Mouse (Mus musculus) kidney, postnatal 0 days (tissue): Measurements from ENCODE around the gene Prrt2. TPM values are rescaled to one million over a fixed set of nuclear protein-coding genes. Genes with fewer than 3 reads are reported as not detected.

Source experiments
- ATAC-seq: fragments of 200-750 bp; cut with Nextera tagmentation; replicated peaks from 2 replicates; pipeline ENCODE4 v1.8.0; 2017; ENCODE audit warnings: low read depth, moderate number of reproducible peaks, moderate TSS enrichment, moderate library complexity; ENCODE audit not compliant: low FRiP score
- DNase-seq: peaks from one replicate; pipeline ENCODE4 v3.0.0-alpha.2; 2016; ENCODE audit warnings: low spot score
- H3K27ac ChIP-seq: fragments of 300-500 bp; sonication (generic); 2 replicates; pipeline ENCODE4 v1.5.1; 2014; ENCODE audit warnings: mild to moderate bottlenecking
- H3K27me3 ChIP-seq: fragments of 300-500 bp; sonication (generic); 2 replicates; pipeline ENCODE4 v1.6.1; 2014; ENCODE audit warnings: low read length, mixed read lengths; ENCODE audit not compliant: insufficient read depth
- H3K36me3 ChIP-seq: fragments of 300-500 bp; sonication (generic); 2 replicates; pipeline ENCODE4 v1.6.1; 2014; ENCODE audit warnings: low read length, mixed read lengths; ENCODE audit not compliant: insufficient read depth
- H3K4me1 ChIP-seq: fragments of 300-500 bp; sonication (generic); replicated peaks from 2 replicates; pipeline ENCODE4 v1.6.1; 2014; ENCODE audit warnings: antibody characterized with exemption, low read length, mixed read lengths; ENCODE audit not compliant: insufficient read depth
- H3K4me2 ChIP-seq: fragments of 300-500 bp; sonication (generic); 2 replicates; pipeline ENCODE4 v1.6.1; 2014; ENCODE audit warnings: mild to moderate bottlenecking, low read length, moderate library complexity, mixed read lengths
- H3K4me3 ChIP-seq: fragments of 300-500 bp; sonication (generic); replicated peaks from 2 replicates; pipeline ENCODE4 v1.5.1; 2014; ENCODE audit warnings: low read depth, low read length
- H3K9ac ChIP-seq: fragments of 300-500 bp; sonication (generic); 2 replicates; pipeline ENCODE4 v1.6.1; 2014; ENCODE audit warnings: low read depth, low read length
- H3K9me3 ChIP-seq: fragments of 300-500 bp; sonication (generic); replicated peaks from 2 replicates; pipeline ENCODE4 v1.6.1; 2016; ENCODE audit warnings: low read length, inconsistent platforms, mixed read lengths
- CTCF ChIP-seq: IDR thresholded peaks from 2 replicates; pipeline ENCODE4 v1.5.1; 2016; ENCODE audit warnings: antibody characterized with exemption, low read depth, mild to moderate bottlenecking, moderate library complexity
- WGBS: fragments of 180-500 bp; shearing (Covaris S2); extraction: QIAGEN DNeasy Blood & Tissue Kit; methylation state at CpG from one replicate; pipeline ENCODE4 v1.1.7; 2014; 5-methylcytosine and 5-hydroxymethylcytosine counted together
- polyA plus RNA-seq: library from polyadenylated mRNA; unstranded; fragments of >200 nt; fragmentation: Nextera tagmentation; extraction: Ambion mirVana; gene quantifications from 2 replicates; pipeline ENCODE4 v1.2.1, GENCODE M21; 2015

Gene Prrt2
- polyA plus RNA-seq, 1 experiment from 2014 or later: 2.7 TPM

DNA sequence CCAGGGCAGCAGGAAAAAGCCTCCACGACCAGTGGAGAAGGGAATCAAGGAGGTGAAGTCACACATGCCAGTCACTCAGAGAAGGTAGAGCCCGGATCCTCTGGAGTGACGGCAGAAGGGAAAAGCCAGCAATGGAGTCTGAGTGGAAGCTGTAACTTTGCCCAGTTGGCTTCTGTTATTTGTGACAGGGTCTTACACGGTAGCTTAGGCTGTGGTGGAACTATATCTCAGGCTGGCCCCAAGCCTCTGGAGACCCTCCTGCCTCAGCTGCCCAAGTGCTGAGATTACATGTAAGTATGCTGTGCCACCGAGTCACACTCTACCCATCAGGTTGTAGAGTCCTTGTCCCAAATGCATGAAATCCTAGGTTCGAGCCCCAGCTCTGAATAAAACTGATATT lies 7.6 kb downstream of the Prrt2 start:
- H3K27me3 ChIP-seq: no peaks in the 10 kb centered on the region
- H3K4me2 ChIP-seq: peak overlapping the region; percentile 73; the same call in 1 of the 2 replicates
- H3K36me3 ChIP-seq: 0 out of 2 replicates have a peak, but pooled peaks cover 4% of the 10 kb centered on the region
- ATAC-seq (no peak), DNase-seq (no peak)
- H3K27ac ChIP-seq: no peak overlapping the region
- no peaks in the 10 kb centered on the region for H3K9me3 ChIP-seq
- WGBS: 94% methylated on average over 6 of the region's 6 CpGs
- peaks cover 27% of the 10 kb centered on the region; the same call in 1 of the 2 replicates for H3K4me1 ChIP-seq
- TF ChIP-seq CTCF: no peak
- no peak overlapping the region for H3K4me3 ChIP-seq
- H3K9ac ChIP-seq: no peak overlapping the region

DNA sequence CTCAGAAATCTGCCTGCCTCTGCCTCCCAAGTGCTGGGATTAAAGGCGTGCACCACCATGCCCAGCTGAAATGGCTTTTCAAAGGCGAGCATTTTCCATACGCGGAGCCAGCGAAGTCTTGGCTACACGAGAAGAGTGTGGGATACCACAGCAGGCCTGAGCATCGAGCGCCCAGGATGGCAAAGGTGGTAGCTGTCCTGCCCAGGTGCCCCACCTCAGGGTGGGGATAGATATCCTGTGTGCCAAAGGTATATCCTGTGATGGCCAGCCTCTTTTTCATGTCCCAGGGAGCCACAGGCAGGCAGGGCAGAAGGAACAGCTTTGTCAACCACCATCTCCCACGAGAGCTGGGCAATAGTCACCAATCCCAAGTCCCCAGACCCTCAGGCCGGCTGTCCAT lies 8.2 kb downstream of the Prrt2 start:
- Histone ChIP-seq H3K4me2 (no peak overlapping the region), H3K27ac (no peak overlapping the region), H3K36me3 (0 out of 2 replicates have a peak, but pooled peaks cover 4% of the 10 kb centered on the region), H3K9ac (no peak overlapping the region), H3K4me3 (no peak overlapping the region), H3K27me3 (no peaks in the 10 kb centered on the region), H3K4me1 (peaks cover 23% of the 10 kb centered on the region; the same call in 1 of the 2 replicates), H3K9me3 (no peaks in the 10 kb centered on the region)
- no peak for TF ChIP-seq CTCF
- DNase-seq (no peak), ATAC-seq (no peak)
- WGBS: 95% methylated on average over 10 of the region's 10 CpGs

DNA sequence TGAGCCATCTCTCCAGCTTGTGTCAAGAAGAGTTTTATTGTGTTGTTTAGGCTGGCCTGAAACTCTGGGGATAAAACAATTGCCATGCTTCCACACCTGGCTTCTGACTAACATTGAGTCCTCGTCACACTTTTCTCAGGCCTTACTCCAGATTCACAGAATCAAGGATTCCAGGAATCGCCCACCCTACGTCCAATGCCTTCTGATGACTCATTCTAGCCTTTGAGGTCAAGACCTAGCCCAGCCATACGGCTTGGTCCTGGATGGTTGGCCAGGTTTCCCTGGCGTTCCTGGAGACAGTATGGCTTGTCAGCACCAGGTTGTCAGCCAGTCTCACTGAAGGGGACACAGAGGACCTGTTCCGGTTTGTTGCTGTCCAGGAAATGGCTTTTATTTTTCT lies 8.6 kb downstream of the Prrt2 start:
- 71% methylated on average over 6 of the region's 6 CpGs for WGBS
- 0 out of 2 replicates have a peak, but pooled peaks cover 4% of the 10 kb centered on the region for H3K36me3 ChIP-seq
- no peak overlapping the region for H3K4me2 ChIP-seq
- H3K27me3 ChIP-seq: no peaks in the 10 kb centered on the region
- H3K27ac ChIP-seq: no peak overlapping the region
- TF ChIP-seq CTCF: no peak
- DNase-seq: no peak
- peaks cover 20% of the 10 kb centered on the region; the same call in 1 of the 2 replicates for H3K4me1 ChIP-seq
- no peak overlapping the region for H3K9ac ChIP-seq
- H3K4me3 ChIP-seq: no peak overlapping the region
- ATAC-seq: no peak
- H3K9me3 ChIP-seq: no peaks in the 10 kb centered on the region

DNA sequence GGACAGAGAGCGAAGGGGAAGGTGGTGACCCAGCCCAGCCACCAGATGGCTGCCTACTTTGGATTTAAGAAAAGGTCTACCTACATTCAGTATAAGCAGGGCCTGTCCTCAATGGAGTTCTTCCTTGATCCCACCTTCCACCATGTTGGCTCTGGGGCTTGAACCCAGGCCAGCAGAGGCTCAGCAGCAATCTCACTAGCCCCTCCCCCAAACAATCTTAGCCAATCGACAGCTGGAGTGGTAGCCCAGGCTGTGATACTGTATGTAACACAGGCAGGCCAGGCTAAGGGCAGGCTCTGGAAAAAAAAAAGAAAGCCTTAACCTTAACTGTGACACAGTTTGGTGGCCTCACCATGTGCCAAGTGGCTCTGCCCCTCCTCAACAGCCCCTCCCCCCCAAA lies 9.3 kb downstream of the Prrt2 start:
- peak; percentile 20; the same call in 1 of the 2 replicates for TF ChIP-seq CTCF
- Histone ChIP-seq H3K4me2 (no peak overlapping the region), H3K27ac (no peak overlapping the region), H3K36me3 (0 out of 2 replicates have a peak, but pooled peaks cover 4% of the 10 kb centered on the region), H3K9me3 (no peaks in the 10 kb centered on the region), H3K4me3 (no peak overlapping the region), H3K27me3 (no peaks in the 10 kb centered on the region), H3K9ac (no peak overlapping the region), H3K4me1 (peaks cover 20% of the 10 kb centered on the region; the same call in 1 of the 2 replicates)
- WGBS: 82% methylated on average over 2 of the region's 2 CpGs
- DNase-seq: no peak
- ATAC-seq: no peak

DNA sequence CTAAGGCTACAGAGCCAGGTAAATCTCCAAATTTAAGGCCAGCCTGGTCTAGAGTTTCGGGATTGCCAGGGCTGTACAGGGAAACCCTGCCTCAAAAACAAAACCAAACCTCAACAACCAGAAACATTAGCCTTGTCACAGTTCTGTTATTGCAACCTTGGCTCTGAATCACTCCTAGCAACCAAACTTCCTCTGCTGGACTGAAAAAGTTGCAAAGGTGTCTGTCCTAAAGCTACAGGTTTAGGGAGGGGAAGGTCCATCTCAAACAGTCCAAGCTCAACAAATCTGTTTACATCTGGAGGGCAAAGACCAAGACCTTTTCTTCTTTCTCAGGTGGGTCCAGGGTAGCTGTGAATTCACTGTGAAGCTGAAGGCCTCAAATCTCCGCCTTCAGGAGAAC lies 10.0 kb downstream of the Prrt2 start:
- Histone ChIP-seq H3K9ac (no peak overlapping the region), H3K27ac (no peak overlapping the region), H3K27me3 (no peaks in the 10 kb centered on the region), H3K4me3 (no peak overlapping the region), H3K36me3 (0 out of 2 replicates have a peak, but pooled peaks cover 4% of the 10 kb centered on the region), H3K9me3 (no peaks in the 10 kb centered on the region), H3K4me1 (peaks cover 20% of the 10 kb centered on the region; the same call in 1 of the 2 replicates), H3K4me2 (no peak overlapping the region)
- DNase-seq (no peak), ATAC-seq (no peak)
- no peak for TF ChIP-seq CTCF
- 91% methylated on average over 2 of the region's 2 CpGs for WGBS

DNA sequence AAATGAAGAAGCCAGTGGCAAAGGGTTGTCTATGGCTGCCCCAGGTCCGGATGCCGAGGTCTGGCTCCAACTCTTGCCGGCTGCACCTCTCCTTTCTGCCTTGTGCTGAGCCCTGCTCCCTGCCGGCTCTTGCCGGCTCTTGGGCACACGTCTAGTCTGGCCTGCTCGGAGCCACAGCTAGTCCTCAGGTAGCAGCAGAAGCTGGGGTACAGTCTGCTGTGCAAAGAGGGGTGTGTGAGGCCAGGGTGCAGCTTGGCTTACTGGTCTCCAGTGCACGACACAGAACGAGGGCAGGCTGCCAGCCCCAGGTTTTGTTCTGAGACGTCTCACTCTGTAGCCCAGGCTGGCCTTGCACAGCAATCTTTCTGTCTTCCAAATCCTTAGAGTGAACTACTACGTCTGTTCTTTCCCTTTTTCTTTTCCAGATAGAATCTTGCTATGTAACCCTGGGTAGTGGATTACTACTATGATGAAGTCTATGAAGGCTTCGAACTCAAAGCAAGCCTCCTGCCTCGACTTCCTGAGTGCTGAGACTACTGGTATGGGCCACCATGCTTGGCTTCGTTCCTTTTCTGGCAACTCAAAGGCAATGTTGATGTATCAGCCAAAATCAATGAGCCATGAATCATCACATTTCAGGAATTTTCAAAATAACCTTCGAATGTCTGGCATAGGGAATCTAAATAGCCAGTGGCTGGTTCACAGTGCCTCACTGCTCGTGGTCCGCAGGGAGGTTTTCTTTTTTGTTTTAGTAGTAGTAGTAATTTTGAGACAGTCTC lies 11.5 kb downstream of the Prrt2 start:
- H3K27ac ChIP-seq: peak overlapping the region; percentile 83

More for the DNA sequence above, 11.5 kb downstream of the Prrt2 start:
- no peak for ATAC-seq
- Histone ChIP-seq H3K4me3 (no peak overlapping the region), H3K4me2 (no peak overlapping the region), H3K9me3 (no peaks in the 10 kb centered on the region), H3K27me3 (no peaks in the 10 kb centered on the region), H3K4me1 (peaks cover 16% of the 10 kb centered on the region; the same call in 1 of the 2 replicates), H3K9ac (peak overlapping the region; percentile 56; the same call in 1 of the 2 replicates), H3K36me3 (0 out of 2 replicates have a peak, but pooled peaks cover 4% of the 10 kb centered on the region)
- no peak for DNase-seq
- 73% methylated on average over 17 of the region's 17 CpGs for WGBS
- TF ChIP-seq CTCF: no peak
